Mouse (Mus musculus) myocyte (in vitro differentiated cells): Measurements from ENCODE around the gene Kncn.

ENCODE experiments used
- MAX ChIP-seq: IDR thresholded peaks from one replicate; pipeline ENCODE4 v1.6.1; 2011; ENCODE audit warnings: low read depth, mild to moderate bottlenecking, control low read depth
- MYOG ChIP-seq, 3 experiments: IDR thresholded peaks; one replicate each; pipeline ENCODE4 v1.6.1; 2011; ENCODE audit warnings: control low read depth in 2 of 3, low read depth in 2 of 3, mild to moderate bottlenecking in 2 of 3; ENCODE audit not compliant: insufficient read length in 2 of 3, control insufficient read depth in 1 of 3, insufficient read depth in 1 of 3

GRCm38 (mm10) chr4:115855100-115855499 is 29.1 kb upstream of the Kncn start:
- TF ChIP-seq MYOG (IDR thresholded peaks at IDR 0.05; ENCODE audit: control insufficient read depth in 1 of 3, insufficient read depth in 1 of 3, insufficient read length in 2 of 3, low read depth in 2 of 3) (no peak), MAX (no peak)
